In genomic region chr14:27507894-27508643, GRCm38 (mm10) we compare ENCODE assay signal across 1 mouse cellular context.
A peak's percentile ranks its signal among the peaks of the same experiment; 100 is the strongest.
TF ChIP-seq lines count a peak whose summit lies in the region.

TSS of gene Ccdc66 (minus strand) at chr14:27508460.

TF ChIP-seq in CH12.LX, 34 proteins besides CTCF, POLR2A, EP300 and RAD21 (continued from another document):
- TF ChIP-seq CHD1 (IDR thresholded peaks at IDR 0.05; ENCODE audit: low read depth, low read length) (no peak), E2F4 (IDR thresholded peaks at IDR 0.05; ENCODE audit: insufficient replicate concordance, low read depth, low read length) (no peak), RCOR1 (conservative IDR thresholded peaks at IDR 0.05; ENCODE audit: low read depth, low read length) (no peak), PAX5 (IDR thresholded peaks at IDR 0.05; ENCODE audit: low read length) (no peak), BHLHE40 (IDR thresholded peaks at IDR 0.05; ENCODE audit: low read depth, low read length) (no peak), ETS1 (conservative IDR thresholded peaks at IDR 0.05; ENCODE audit: low read depth, low read length) (no peak), MXI1 (IDR thresholded peaks at IDR 0.05; ENCODE audit: low read depth, low read length) (peak; percentile 80; the same call in 1 of the 2 replicates), NELFE (IDR thresholded peaks at IDR 0.05; ENCODE audit: low read depth, low read length) (0 out of 2 replicates have a peak, but pooled peaks have one; percentile 18), USF1 (IDR thresholded peaks at IDR 0.05; ENCODE audit: low read depth, low read length) (no peak), TBP (conservative IDR thresholded peaks at IDR 0.05; ENCODE audit: low read depth, low read length) (no peak), ZNF384 (IDR thresholded peaks at IDR 0.05; ENCODE audit: low read depth, low read length) (no peak), MYC (IDR thresholded peaks at IDR 0.05; ENCODE audit: low read depth, low read length) (no peak), HCFC1 (IDR thresholded peaks at IDR 0.05; ENCODE audit: low read depth, low read length) (peak; percentile 75), ZC3H11A (IDR thresholded peaks at IDR 0.05; ENCODE audit: low read depth, low read length) (no peak), MAZ (IDR thresholded peaks at IDR 0.05; ENCODE audit: low read depth, low read length) (no peak), GABPA (IDR thresholded peaks at IDR 0.05; ENCODE audit: insufficient replicate concordance, low read depth, low read length) (no peak), ELF1 (IDR thresholded peaks at IDR 0.05; ENCODE audit: low read depth, low read length) (no peak), SIN3A (IDR thresholded peaks at IDR 0.05; ENCODE audit: low read length) (no peak), MAFK (IDR thresholded peaks at IDR 0.05; ENCODE audit: insufficient replicate concordance, low read length) (no peak), UBTF (IDR thresholded peaks at IDR 0.05; ENCODE audit: low read depth, low read length) (no peak), TCF12 (IDR thresholded peaks at IDR 0.05; ENCODE audit: low read depth, low read length) (peak; percentile 63), MEF2A (IDR thresholded peaks at IDR 0.05; ENCODE audit: borderline replicate concordance, low read depth, low read length) (no peak)
